Mouse (Mus musculus) fibroblast of lung, adult 2 months (primary cell): Measurements from ENCODE around the gene Tex33.

Source experiments
- DNase-seq: peaks from one replicate; pipeline ENCODE4 v3.0.0-alpha.2; 2011; ENCODE audit warnings: low read depth

Gene Tex33

DNA sequence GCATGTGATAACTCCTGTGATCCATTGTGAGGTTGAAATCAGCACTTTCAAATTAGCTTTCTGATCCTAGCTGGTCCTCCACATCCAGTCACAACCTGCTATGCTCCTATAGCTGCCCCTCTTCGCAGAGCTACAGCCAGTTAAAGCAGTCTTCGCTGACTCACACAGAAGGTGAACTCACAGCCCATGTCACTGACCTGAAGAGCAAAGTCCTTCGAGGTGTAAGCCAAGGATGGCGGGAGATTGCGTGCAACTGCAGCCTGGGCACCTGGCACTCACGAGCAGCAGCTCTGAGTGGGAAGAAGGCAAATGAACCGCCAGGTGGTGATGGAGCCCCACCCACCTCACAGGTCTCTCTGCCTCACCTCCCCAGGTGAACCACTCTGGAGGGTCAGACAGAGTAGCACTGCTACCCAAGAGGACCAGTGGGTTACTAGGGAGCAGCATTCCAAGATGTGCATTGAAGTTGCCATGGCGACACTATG is at the start of gene Tex33:
Gene Tex33 (minus strand): TSS at position 435 of the 485 bp plus-strand sequence.
- no peak for DNase-seq

DNA sequence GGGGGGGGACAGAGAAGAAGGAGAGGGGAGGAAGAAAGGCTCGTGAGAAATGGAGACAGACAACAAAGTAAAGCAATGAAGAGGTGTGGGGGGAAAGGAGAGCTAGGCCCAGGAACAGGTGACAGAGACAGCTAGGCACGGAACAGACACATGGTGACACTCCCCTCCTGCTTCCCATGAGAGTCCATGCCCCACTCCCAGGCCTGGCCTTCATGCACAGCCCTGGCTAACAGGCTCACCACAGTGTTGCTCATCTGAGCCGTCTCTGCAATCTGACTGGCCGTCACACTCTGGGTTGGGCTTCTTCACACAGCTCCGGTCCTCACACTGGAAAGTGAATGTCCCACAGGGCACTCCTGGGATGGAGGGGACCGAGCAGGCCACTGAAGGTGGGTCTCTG is 48.1 kb upstream of the Tex33 start:
- DNase-seq: no peak

DNA sequence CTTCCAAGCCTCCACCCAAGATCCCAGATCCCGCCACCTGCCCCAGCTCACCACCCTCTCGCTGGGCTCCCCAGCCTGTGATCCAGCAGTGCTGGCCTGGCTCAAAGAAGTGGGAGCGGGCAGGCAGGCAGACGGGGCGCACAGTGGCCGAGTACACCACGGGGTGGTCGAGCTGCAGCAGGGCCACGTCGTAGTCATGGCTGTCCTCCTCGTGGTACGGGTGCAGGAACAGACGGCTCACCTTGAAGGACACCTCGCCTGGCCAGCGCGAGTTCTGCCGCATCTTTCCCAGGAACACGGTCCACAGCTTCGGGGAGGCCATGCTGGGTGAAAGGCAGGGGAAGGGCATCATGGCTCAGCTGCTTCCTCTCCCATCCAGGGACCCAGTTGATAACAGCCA is 46.5 kb upstream of the Tex33 start:
- no peak for DNase-seq

DNA sequence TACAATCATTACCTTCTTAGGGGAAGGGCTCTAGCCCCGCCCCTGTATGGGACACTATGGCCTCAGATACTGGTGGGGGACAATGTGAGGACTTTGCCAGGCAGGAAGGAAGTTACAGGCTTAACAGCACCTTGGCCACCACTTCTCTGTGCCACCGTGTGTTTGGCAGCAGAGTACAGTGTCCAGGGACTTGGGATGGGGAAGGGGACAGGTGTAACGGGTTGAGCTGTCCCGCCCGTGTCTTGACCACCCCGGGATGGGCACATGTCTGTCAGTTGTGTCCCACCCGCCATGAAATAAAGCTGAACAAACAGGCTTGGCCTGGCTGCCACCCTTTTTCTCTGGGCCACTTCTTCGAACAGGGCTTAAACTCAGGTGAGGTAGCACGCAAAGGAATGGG is 43.3 kb upstream of the Tex33 start:
- no peak for DNase-seq

DNA sequence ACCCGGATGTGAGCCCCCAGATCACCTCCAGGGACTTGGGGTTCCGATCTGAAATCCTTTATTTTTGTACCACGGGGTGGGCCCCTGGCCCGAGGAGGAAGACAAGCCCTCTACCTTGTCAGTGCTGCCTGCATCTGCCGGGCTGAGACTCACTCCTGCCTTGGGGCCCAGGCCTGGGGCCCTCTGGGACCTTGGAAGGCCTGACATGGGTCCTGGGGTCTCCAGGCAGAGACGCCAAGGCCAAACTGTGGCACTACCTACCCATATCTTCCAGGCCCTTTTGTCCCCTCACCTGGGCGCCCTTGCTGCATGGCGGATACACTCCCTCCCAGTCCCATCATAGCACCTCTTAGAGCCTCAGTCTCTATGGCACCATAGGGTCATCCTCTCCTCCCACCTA is 42.8 kb upstream of the Tex33 start:
- no peak for DNase-seq

DNA sequence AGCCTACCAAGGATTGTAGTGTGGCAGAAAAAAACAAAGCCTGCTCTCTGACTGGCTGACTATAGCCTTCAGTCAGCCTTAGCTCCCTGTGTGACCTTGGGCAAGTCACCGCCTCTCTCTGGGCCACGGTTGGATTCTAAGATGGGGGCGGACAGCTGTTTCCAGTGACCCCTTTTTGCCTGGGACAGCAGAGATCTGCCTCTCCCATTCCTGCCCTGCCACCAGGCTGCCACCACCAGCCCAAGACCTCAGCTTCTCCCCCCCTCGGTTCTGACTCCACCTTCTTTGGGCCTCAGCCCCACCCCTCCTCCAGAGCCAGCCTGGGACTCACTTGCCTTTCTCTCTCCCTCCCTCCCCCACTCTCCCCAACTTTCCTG is 42.3 kb upstream of the Tex33 start:
- DNase-seq: no peak

DNA sequence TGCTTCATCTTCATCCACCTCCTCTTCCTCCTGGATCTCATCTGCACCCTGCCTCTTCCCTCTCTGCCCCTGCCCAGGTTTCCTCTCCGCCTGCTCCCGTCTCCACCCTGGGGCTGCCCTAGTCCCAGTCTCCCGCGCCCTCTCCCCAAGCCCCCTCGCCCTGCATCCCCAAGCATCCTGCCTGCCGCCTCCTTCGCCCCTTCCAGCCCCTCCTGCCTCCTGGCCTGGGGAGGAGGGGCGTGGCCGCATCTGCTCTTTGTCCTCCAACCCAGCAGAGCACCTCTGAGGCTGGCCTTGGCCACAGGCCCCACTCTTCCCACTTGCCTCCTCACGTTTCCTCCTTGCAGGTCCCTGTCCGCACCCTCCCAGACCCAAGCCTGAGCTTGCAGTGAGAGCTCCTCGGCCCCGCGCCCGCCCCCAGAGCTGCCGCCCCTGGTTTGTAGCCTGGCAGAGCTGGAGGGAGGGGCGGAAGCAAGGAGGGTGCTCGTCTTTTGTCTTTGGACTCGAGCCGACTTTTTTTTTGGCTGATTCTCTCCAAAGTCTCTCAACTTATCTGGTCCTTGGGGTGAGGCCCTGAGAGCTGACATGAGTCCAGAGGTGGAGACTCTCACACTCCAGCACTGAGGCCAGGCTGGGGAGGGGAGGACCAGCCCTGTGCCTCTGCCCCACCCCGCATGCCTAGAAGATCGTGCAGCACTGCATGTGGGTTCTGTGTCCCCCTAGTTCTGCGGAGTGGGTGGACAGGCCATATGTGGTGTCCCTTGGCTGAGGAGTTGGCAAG is 41.7 kb upstream of the Tex33 start:
- no peak for DNase-seq

DNA sequence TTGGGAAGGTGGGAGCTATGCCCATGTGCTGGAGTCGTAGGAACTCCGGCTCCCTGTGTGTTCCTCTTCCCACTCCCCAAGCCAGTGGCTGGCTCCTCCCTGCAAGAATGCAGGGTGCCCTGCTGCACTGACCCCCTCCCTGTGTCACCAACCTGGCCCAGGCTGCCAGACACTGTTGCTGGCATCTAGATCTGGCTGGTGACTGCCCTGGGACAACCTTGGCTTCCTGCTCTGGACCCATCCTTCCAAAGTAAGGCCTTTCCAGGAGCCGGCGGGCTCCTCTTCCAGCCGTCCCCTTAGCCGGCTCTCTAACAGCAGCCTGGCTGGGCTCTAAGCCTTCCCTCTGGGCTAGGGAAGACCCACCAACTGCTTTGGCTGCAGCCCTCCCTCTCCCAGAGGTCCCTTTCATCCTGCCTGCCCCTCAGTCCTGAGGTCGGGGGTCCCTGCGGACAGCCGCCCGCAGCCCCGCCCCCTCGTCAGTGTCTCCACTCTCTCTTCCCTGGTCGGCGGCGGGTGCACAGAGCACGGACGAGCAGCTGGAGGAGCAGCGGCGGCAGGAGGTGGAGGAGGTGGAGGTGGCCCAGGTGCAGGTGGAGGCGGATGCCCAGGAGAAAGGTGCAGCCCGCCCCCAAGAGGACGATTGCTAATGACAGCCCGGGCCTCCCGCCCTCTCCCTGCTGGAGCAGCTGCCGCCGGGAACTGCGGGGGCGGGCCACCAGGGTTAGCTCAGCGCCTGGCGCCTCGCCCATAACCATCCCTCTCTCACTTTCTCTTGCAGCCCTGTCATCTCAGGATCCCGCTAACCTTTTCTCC is 40.9 kb upstream of the Tex33 start:
- no peak for DNase-seq

DNA sequence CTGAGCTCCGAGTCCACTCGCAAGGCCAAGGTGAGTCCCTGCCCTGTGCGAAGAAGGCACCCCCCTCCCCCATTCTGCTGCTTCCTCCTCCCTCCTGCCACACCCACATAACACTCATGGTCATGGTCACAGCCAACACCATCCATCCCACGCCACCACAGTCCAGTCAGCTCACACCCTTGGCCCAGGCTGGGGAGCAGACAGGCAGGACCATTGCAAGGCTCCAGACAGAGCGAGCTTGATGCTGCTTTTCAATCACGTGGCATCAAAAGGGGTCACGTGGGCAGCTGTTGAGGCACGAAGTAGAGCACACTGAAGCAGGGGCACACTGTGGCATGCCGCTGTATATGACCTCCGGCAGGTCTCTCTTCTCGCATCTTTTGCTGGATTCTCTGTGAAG is 40.0 kb upstream of the Tex33 start:
- no peak for DNase-seq

DNA sequence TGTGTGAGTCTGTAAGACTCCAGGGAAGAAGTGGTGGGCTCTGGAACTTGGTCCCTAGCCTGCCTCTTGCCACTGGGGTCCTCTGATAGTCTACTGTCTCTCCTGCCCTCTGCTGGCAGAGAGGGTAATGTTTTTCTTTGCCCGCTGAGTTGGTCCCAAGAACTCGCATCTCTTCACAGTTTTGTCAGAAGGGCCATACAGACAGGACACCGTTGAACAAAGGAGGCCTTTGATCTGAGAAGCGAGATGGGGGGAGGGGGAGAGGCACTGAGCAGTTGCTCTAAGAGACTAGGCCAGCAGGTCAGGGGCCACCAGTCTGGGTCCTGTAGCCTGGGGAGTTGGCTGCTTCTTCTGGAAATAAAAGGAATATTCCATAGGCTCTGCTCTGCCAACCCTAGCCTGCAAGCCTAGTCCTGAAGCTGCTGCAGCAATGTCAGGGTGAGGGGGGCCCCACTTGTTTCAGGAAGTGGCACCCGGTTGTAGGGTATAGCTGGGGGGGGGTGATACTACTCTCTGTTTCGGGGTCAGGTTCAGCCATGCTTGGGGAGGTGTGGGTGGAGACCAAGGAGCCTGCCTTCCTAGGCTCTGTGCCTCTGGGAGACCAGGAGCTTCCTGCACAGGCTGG is 39.3 kb upstream of the Tex33 start:
- no peak for DNase-seq

DNA sequence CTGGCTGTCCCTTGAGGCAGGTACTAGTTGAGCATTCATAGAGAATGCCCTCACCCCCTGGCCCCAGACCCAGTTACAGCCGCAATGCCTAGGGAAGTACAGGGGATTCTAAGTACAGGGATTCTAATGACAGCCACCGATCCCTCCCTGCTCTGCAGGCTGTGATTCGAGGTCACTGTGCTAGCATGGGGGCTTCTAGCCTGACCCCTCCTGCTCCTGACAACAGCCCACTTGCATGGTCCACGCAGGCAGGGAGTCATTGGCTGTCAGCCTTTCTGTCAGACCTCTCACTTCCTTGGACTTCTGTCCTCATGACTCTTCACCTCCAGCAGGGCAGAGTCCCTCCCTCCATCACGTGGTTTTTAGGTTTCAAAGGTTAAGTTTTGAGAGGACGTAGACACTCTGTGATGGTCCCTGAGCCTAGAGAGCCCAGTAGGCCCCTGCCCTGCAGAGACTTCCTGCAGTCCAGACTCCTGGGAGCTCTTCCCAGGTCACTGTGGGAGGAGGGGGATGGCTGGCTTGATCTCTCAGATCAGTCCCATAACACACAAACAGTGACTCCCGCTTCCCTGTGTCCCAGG is 35.9 kb upstream of the Tex33 start:
- no peak for DNase-seq

DNA sequence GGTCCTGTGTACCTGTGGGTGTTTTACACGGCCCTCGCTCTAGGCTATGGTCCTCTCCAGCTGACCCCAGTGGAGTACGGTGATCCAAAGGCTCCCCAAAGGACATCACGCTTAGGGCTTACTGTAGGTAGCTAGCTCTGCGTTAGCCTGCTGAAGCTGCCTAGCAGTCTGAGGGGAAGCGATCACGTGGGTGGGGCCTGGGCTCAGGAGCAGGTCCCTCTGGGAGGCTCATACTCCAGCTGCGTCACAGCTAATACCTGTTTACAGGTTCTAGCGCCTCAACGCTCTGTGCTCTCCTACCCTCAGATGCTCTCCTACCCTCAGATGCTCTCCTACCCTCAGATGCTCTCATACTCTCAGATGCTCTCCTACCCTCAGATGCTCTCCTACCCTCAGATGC is 35.2 kb upstream of the Tex33 start:
- DNase-seq: no peak

DNA sequence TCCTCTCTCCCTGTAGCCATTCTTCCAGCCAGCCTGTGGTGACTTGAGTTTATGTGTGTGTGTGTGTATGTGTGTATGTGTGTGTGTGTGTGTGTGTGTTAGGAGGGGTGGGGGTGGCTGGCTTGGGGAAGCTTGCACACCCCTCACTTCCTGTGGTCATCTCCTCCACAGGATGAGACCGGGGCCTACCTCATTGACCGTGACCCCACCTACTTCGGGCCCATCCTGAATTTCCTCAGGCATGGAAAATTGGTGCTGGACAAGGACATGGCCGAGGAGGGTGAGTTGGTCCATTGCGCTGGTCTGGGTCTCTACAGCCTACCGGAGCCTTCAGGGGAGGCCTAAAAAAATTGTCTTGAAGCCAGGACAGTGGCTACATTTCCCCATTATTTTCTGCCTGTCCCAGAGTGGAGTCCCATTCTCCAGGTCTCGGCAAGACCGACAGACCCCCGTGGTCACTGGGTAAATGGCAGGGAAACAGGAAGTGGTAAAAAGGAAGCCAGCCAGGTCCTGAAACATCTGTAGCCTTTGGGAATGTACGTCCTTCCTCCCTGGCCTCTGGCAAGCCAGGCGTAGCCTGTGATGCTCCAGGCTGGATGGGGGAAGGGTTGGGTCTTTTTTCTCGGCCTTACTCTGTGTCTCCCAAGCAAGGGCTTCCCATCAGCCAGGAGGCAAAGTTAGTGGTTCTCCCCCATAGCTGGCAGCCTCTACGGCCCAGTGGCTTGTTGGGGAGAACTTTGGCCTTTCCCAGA is 34.3 kb upstream of the Tex33 start:
- DNase-seq: no peak

DNA sequence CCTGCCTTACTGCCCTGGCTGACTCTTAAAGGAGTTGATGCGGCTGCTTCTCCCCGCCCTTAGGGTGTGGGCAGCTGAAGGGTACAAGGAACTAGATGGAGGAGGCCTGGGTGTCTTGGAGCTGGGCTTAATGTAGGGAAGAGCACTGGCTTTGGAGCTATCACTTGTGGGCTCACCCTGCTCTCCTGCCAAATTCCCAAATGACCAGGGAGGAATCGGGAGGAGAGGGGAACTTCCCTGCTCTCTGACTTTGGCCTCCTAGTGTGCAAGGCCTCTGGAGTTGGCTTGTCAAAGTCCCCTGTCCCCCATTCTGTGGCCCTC is 33.4 kb upstream of the Tex33 start:
- no peak for DNase-seq

DNA sequence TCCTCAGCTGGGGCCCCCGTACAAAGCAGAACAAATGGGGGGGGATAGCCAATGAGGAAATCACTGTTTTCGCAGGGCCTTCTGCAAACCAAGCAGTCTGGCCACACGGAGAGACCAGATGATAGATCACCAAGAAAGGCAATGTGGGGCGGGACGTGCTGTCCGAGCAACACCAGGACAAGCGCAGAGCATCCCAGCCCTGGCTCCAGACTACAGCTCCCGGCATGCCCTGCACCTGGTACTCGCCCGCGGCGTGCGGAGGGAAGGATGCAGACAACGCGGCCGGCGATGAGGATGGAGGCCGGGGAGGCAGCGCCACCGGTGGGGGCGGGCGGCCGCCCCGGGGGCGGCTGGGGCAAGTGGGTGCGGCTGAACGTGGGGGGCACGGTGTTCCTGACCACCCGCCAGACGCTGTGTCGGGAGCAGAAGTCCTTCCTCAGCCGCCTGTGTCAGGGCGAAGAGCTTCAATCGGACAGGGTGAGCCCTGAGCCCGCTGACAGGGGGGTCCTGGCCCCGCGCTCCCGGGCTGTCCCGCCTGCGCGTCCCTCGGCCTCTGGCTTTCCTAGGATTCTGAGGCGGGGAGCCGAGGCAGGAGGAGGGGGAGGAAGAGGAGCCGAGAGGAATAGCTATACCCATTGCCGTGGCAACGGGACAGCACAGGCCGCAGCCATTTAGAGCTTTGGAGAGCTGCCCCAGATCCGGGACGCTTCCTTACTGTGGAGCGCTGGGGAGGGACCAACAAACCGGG is 32.9 kb upstream of the Tex33 start, which contains the start of gene Kctd17:
Gene Kctd17 (plus strand): TSS at position 174 of the 748 bp plus-strand sequence.
- DNase-seq: no peak

DNA sequence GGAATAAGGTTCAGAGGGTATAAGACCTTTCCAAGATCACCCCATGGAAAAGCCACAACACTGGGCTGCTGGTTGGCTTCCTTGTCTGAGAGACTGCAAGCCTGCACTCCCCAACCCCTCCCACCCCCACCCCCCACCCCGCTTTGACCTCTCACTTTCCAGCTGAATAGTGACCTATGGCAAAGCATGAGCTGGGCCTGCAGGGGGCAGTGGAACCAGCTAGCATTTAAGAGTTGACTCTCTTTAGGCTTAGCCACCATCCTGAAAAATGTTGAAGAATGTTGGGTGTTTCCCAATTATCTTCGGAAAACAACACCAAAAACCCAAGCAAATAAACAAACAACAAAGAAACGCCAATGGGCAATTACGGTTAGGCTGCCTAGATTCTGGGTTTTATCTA is 29.5 kb upstream of the Tex33 start:
- no peak for DNase-seq

DNA sequence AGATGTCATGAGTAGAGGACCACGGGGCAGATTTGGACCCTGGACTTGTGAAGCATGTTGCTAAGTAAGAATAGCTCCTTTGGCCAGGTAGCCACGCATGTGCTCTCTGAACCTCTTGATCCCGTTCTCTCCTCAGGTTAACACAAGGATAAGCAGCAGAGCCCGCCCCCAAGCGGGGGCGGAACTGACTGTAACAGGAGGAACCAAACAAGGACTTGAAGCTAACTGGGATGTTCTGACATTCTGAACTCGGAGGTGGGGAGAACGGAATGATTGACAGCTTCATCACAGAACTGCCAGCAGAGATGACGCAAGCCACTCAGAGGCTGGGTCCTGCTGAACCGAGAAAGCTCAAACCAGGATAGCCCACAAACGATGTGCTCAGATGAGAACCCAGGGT is 28.8 kb upstream of the Tex33 start:
- DNase-seq: no peak

DNA sequence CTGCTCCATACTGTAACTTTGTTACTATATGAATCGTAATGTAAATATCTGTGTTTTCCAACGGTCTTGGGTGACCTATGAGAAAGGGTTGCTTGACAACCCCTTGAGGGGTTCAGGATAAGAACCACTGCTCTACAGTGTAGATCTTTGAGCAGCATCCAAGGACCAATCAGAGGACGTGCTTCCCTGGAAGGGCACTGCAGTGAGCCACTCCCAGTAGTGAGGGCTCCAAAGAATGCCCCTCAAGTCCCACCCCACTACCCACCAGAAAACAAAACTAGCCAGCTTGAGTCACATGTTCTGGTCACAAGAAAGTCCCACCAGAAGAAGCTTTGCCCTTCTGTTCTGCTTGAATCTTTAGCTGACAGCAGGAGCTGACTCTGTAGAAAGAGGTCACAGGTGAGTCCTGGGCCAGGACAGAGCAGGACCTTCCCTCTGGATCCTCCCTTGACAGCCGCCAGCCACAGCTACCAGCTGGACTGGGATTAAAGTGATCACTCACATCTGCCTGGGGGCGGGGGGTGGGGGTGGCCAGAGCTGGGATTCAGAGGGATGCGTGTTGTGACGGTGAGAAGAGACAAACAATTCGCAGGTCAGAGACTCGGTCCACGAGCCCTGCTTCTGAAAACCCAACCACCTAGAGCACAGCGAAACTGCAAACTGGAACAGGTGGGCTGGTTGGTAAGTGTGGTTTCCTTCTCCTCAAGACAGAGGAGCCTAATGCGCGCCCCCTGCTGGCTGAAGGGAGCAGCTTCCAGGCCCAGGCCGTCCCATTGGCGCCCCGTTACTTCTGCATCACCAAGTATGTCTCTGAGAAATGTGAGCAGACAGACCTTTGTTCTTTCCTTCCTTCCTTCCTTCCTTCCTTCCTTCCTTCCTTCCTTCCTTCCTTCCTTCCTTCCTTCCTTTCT is 26.6 kb upstream of the Tex33 start:
- no peak for DNase-seq

DNA sequence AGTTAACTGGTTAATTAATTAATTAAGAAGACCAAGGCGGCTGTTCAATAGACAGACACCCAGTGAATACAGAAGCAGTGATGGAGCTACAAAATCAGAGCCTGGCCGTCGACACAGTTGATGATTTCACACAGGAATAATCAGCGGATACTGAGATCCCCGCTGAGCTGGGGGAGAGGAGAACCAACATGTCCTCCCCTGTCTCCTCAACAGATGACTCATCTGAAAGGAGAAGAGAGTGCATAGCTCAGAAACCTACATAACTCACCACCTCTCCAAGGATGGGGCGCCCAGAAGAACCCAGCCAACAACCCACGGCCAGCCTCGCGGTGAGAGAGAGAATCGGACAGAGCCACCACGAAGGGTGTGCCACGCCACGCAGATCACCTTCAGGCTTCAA is 24.7 kb upstream of the Tex33 start:
- no peak for DNase-seq

DNA sequence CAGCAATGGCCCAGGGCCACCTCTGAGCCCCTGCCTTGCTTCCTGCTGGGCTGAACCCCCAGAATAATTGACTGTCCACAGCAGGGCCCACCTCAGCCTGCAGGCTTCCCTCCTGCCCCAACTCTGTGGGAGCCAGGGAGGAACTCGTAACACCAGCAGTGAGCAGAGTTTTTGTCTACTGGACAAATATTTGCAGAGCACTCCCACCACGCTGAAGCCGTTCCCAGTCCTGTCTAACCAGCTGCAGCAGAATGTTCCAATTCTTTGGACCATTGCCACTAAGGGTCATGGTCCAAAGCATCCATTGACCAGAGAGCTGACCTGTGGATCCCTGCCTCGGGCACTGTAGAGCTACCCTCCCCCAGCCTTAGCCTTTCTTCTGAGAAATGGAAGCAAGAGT is 21.2 kb upstream of the Tex33 start:
- no peak for DNase-seq
